Mouse (Mus musculus) mouse trophoblast stem cell (cell line): ENCODE measurements around the gene Mat2a.

Experiments used
- in situ Hi-C, 2 experiments: fragments of 300-500 bp; cut with MseI, MboI; formaldehyde crosslinking; loops; 2 replicates in 1 of 2; 3 replicates in 1 of 2; pipeline ENCODE4 v1.15.1; 2025

Gene Mat2a

DNA sequence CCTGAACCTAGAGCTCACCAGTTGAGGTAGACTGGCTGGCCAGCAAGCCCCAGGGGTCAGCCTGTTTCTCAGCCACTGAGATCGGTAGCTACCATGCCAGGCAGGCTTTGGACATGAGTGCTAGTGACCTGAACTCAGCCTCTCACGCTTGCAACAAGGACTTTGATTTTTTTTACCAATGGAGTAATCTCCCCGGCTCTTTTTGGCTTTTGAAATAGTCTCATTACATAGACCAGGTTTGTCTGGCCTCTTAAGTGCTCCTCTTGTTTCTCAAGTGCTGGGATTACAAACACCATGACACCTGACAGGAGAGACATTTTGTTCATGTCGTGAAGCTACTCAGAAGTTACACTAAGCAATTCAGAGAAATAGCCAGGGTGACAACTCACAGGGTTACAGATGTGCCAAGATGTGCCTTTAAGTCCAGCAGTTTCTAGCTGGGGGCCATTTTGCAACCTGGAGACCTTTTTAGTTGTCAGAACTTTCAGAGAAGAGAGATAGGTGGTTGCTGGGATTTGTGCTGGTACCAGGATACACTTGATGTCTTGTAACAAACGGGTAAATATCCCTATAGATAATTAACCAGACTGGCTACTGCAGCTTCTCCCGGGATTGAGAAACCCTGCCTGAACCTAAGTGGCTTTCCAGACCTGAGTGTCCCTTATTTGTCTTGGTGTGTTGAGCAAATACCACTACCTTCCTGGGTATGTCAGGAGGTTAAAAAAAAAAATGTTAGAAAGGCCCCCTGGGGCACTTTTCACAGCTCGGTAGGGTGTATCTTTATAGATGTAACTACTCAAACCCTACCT lies 23.2 kb downstream of the Mat2a start:
- in situ Hi-C loops: no loop called here

DNA sequence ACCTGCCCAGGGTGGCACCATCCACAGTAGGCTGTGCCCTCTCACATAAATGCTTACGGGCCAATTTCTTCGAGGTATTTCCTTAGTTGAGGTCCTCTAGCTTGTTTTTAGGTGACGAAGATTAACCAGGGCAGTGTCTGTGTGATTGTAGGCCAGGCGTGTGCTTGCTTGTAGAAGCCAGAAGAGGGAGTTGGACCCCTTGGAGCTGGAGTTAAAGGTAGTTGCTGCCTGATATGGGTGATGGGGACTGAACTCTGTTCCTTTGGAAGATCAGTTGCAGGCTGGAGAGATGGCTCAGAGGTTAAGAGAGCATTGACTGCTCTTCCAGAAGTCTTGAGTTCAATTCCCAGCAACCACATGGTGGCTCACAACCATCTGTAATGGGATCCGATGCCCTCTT lies 24.2 kb downstream of the Mat2a start:
- in situ Hi-C loops: no loop called here

DNA sequence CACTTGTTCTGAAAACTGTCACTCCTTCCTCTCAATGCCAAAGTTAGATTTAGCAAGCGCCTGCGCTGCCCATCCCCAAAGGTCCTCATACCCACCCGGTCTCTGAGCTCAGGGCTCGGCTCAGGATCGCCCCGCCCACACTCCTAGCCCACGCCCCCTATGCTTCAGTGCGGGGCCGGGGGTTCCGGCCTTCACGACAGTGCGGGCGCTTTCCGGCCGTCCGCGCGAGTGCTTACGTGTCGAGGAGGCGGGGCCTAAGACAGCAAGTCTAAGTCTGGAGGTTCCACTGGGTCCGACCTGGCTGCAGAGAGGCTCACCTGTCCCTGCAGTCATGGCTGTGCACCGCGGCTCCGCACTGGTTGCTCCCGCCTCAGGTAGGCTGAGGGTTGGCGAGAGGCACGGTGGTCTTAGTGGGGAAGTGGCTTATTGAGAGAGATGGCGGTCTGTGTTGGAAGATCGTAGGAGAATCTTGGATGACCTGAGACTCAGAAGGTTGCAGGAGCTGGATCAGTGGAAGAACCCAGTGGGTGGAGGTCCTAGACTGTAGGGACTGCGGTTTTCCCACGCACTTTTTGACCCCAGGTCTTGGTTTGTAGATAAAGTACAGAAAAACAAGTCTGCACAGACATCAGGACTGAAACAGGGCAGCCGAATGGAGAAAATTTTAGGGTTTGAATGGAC lies 25.1 kb downstream of the Mat2a start, which contains the start of gene Ggcx:
Gene Ggcx (plus strand): TSS at position 233 of the 681 bp plus-strand sequence.
- in situ Hi-C loops: no loop called here

DNA sequence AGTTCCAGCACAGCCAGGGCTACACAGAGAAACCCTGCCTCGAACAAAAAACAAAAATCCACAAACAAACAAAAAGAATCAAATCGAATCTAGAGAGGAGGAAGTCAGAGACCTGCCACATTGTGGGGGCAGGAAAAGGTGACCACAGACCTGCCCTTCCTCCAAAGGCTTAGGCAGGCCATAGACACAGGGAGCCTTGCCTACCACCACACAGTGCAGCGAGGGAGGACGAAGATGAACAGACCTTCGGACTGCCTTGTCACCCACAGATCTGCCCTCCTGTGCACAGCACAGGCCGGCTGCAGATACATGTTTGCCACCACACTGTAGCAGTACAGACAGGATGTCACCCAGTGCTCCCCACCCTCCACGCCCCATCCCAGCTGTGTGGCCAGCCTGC lies 28.8 kb downstream of the Mat2a start:
- in situ Hi-C loops: no loop called here

DNA sequence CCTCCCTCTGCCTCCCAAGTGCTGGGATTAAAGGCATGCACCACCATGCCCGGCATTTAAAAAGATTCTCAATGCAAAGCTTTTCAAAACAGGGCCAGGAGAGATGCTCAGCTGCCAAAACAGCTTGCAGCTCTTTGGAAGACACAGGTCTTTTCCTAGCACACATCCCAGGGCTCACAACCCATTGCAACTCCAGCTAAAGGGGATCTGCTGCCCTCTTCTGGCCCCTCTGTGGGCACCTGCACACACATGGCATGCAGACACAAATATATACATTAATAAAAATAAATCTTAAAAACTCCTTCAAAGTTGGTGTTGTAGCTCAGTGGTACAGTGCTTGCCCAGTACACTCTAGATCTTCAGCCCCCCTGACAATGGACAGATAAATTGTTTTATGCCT lies 29.4 kb downstream of the Mat2a start:
- in situ Hi-C loops: no loop called here

DNA sequence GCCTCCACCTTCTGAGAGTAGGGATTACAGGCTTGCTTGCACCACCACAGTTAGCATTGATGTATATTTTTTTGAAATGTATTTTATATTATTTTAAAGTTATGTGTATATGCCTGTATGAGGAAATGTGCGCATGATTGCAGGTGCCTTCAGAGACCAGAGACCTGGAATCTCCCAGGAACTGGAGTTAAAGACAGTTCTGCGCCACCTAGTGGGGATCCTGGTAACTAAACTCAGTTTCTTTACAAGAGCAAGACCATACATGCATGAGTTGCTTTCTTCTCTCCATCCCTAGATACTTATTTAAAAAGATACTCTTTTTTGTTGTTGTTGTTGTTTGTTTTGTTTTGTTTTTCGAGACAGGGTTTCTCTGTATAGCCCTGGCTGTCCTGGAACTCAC lies 29.8 kb downstream of the Mat2a start:
- in situ Hi-C loops: no loop called here

DNA sequence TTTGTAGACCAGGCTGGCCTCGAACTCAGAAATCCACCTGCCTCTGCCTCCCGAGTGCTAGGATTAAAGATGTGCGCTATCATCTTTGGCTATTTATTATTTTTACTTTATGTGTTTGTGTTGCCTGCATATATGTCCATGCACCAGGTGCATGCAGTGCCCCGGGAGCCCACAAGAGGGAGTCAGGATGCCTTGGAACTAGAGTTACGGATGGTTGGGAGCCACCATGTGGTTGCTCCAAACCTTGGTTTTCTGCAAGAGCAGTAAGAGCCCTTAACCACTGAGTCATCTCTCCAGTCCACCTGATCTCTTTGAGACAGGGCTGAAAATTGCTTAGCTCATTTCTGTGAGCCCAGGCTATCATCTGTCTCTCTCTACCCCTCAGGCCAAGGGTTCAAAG lies 32.2 kb downstream of the Mat2a start:
- in situ Hi-C loops: no loop called here

DNA sequence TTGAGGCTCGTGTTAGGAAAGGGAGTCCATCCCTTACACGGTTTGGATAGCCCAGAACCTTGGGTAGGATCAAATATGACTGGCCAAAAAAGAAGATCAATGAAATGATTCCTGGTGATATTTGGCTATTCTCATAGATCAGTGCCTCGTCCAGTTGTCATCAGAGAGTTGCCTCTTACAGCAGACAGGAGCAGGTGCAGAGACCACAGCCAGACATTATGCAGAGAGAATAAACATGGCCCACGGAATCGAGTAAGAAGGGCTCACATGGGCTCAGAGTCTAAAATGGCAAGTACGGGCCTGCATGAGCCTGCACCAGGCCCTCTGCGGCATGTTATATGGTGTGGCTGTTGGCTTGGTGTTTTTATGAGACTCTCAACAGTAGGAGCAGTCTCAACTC lies 34.0 kb downstream of the Mat2a start:
- in situ Hi-C loops: no loop called here

DNA sequence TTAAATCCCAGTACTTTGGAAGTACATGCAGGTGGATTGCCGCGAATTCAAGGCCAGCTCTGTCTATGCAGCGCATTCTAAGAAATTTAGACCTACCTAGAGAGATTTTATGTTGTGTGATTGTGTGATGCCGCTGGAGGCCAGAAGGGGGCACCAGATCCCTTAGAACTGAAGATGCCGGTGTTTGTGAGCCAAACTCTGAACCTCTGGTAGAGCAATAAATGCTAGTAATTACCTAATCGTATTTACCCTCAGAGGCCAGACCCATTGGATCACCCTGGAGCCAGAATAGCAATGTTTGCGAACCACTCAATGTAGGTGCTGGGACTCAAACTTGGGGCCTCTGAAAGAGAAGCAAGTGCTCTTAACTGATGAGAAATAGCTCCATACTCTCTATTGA lies 37.5 kb downstream of the Mat2a start:
- in situ Hi-C loops: no loop called here

DNA sequence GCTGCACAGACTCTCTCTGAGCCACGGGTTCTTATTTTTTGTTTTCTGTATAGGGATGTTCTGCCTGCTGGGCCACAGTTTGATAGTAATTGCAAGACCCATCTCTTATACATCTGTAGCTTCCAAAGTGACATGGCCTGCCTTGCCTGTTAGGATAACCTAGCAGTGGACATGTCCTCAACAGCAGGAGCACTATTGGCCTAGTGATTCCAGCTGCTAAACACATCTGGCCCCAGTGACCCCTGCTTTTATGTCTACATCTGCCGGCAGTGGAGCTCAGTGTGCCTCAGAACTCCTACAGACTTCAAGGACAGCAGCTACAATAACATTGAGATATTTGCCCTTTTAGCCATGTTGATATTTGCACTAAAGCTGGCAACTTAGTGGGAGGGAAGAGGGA lies 39.4 kb downstream of the Mat2a start:
- in situ Hi-C loops: no loop called here

DNA sequence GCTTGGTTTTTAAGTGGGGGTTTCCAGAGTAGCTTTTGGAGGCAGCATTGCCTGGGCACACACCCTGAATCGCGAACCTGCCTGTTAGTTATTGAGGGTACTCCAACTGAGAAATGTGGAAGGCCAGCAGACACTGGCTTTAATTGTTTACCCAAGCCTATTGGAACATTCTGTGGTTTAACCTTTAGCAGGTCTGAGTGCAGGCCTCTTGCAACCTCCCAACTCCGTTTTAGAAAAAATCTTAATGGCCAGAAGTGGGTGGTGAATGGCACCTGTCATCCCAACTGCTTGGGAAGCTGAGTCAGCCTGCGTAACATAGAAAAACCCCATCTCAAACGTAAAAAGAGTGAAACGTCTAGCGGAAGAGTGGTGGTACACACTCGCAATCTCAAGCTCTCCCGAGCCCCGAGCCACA lies 42.5 kb downstream of the Mat2a start:
- in situ Hi-C loops: no loop called here

DNA sequence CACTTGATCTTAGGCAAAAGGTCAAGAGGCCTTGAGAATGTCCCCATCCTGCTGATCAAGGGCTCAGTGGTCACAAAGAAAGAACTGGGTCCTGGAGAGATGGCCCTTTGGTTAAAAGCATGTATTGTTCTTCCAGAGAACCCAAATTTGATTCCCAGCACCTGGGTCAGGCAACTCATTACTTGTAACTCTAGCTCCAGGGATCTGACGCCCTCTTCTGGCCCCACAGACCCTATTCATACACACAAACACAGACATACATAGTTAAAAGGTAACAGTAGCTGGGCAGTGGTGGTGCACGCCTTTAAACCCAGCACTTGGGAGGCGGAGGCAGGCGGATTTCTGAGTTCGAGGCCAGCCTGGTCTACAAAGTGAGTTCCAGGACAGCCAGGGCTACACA lies 47.0 kb downstream of the Mat2a start:
- in situ Hi-C loops: no loop called here

DNA sequence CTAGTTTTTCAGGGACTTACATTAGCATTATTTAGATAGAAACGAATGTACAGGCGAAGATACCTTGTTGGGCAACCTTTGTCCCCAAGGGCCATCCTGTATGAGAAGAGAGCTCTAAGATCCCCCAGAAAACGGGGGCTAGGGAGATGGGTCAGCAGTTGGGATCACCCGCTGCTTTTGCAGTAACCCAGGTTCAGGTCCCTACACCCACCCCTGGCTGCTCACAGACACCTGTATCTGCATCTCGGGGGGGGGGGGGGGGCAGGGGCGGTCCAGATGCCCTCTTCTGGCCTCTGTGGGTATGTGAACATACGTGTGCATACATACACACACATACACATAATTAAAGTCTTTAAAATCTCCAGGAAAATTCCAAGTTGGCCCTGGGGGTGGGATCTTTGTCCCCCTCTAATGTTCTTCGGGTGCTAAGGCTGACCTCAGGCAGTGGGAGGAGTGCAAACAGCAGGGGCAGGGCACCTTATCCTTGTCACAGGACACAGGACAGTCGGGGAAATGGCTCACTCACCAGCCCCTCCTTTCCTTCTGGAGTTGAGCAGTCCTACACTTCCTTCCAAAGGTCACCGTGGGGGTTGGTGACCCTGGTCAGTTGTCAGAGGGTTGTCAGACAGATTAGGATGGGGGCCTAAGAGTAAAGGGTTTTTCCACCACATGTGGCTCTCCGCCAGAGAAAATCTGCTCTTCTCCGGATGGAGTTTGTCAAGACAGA lies 48.4 kb downstream of the Mat2a start:
- in situ Hi-C loops: no loop called here

DNA sequence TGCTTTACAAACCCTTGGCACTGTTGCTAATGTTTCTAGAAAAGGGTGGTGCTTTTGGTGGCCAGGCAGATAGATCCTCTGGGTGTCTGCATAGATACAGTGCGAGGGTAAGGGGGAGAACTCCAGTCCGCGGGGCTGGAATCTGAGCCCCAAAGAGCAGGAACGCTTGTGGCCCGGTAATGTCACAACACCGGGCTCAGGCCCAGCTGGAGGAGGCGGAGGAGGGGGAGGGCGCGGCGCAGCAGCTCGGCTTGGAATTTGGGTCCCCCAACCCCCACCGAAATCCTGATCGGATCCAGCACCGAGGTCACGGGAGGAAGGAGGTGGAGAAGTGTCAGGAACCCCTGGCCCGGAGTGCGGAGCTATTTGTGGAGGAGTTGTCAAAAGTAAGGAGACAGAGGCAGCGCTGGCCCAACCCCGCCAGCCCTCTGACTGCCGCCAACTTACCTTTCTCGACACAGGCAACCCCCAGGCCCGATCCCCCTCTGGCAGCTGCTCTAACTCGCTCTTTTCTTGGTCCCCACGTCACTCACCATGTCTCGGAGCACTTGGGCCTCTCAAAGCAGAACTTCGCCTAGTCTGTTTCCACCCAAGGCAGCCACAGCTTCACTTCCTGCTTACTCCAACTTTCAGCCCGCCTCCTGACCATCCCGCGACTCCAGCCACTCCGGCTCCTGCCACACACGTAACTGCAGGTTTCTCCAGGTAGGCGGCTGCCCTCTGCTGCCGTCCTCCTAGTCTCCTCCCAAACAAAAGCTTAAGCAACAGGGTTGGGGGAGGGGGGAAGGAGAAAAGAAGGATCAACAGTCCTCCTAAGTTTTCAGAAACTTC lies 49.2 kb downstream of the Mat2a start, which contains the start of gene Vamp8:
Gene Vamp8 (minus strand): TSS at position 763 of the 831 bp plus-strand sequence.
- in situ Hi-C loops: no loop called here

DNA sequence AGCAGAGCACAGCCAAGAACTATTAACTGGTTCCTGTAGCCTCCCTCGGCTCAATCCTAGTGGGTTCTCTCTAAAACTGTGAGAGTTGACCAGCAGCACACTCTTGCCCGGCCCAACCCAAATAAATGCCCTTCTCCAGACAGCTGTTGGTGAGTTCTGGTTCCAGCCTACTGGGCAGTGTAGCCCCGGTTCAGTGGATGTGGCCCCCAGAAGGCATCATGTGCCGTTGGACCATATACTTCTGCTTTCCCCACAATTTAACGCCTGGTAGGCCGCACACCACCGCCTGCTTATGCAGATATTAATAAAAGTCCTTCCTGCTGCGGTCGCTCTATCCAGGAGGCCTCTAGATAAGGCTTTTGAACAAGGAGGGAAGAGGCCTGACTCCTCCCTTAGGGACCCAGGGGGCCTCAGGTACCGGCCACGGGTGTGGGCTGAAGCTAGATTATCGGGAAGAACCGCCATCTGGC lies 49.9 kb downstream of the Mat2a start:
- in situ Hi-C loops: no loop called here

DNA sequence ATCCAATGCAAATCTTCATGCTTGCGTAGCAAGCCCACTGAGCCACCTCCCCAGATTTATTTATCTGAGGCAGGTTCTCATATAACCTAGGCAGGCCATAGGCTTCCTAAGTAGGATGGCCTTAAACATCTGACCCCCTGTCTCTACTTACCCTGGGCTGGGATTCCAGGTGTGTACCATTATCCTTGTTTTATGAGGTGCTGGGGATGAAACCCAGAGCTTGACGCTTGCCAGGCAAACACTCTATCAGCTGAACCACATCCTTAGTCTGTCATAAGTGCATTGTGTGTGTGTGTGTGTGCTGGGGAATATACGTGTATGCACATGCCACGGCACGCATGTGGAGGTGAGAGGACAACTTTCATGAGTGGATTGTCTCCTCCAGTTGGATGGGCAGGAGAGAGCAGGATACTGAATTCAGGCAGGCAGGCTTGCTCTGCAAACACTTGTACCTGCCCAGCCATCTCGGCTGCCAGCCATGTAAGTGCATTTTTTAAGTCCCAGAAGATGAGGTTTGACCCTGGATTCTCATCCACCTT lies 50.5 kb downstream of the Mat2a start:
- in situ Hi-C loops: no loop called here

DNA sequence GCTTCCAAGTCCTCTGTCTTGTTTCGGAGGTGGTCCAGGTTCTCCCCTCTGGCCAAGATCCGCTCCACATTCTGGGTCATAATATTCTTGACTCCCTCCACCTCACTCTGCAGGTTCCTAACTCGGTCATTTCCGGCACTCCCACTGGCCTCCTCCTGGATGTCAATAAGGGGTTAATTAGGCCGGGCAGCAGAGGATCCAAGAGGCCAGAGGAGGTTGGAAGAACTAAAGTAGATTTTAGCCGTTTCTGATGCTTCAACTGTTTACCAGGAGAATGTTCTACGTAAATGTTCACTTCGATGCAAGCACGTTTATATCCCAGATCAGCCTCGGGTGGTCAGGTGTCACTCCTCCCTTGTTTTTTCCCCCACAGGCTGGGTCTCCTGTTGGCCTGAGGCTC lies 51.1 kb downstream of the Mat2a start:
- in situ Hi-C loops: no loop called here

DNA sequence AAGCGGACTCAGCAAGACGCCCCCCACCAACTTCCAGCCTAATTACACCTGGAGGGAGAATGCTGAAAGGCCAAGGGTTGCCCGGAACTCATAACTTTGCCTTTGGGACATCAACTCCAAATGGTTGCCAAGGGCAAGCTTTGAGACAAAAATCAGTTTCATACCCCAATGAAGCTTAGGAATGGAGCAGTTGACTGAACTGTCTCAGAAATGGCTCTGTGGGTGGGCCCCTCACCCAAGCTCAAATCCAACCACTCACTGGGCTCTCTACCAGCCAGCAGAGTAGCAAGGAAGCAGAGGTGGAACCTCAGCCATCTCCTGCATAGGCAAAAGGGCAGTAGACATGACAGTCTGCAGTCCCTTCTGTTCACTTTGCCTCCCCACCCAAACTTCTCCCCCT lies 51.5 kb downstream of the Mat2a start:
- in situ Hi-C loops: no loop called here

DNA sequence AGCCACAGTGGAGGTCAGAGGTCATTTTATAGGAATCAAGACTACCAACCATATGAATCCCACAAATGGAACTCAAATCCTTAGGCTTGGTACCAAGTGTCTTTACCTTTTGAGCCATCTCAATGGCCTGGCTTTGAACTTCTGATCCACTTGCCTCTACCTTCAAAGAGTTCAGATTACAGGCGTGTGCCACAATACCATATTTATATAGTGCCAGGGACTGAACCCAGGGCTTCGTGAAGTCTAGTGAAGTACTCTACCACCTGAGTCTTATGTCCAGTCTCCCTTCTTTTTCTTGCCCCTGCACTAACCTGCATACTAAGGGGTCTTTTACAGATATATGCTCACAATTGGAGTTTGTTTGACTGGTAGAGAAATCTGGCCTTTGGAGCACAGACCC lies 52.8 kb downstream of the Mat2a start:
- in situ Hi-C loops: no loop called here

DNA sequence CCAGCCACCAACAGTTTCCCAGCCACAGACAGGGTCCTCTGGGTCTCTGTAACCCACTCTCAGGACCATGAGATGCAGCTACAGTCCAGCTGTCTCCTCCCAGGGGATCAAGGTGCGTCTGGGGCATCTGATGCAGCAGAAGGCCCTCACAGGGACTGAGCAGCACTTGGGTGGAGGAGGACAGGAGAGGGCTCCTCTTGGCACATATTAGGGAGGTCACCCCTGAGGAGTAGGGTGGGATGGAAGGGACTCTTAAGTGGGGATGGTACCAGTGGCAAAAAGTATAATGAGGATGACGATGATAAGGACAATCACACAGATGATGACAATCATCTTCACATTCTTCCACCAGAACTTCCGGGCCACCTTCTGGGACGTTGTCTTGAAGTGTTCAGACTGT lies 54.1 kb downstream of the Mat2a start:
- in situ Hi-C loops: no loop called here

DNA sequence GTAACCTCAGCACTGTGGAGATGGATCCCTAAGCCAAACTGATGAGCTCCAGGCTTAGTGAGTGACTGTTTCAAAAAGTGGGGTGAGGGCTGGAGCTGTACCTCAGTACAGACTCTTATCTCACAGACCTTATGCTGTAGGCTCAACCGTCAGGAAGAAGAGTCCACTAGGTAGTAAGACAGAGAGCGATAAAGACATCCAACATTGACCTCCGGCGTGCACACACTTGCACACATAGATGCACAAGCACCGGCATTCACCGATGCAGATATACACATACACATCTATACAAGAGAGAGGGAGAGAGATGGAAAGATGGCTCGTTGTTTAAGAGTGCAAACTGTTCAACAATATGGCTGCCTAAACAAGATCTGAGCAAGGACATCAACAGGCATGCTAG lies 55.4 kb downstream of the Mat2a start:
- in situ Hi-C loops: no loop called here
